Mouse (Mus musculus): Measurements from ENCODE around the gene Tmem216. TPM values are rescaled to one million over a fixed set of nuclear protein-coding genes. Genes with fewer than 3 reads are reported as not detected.
"Not testable (repeated sequence)": the region's sequence is repeated elsewhere in the genome, so short reads cannot be mapped to it uniquely, and the experiment has no call there.

The Tmem216 gene
- polyA plus RNA-seq, 1 experiment from 2014 or later, result 58.2 TPM

- H3K9ac ChIP-seq (replicated peaks; ENCODE audit: low read depth, low read length), result peak within 1 kb of the TSS; percentile 55
- peaks cover 18% of the 10 kb centered on the region for H3K4me1 ChIP-seq (ENCODE audit: control insufficient read depth, insufficient read depth, low read length)
- peak within 1 kb of the TSS; percentile 66 for H3K4me3 ChIP-seq (ENCODE audit: low read depth, low read length)
- peaks cover 9% of the 10 kb centered on the region; the same call in 1 of the 2 replicates for H3K36me3 ChIP-seq (ENCODE audit: control insufficient read depth, insufficient read depth, low read length)
- H3K27me3 ChIP-seq (ENCODE audit: control insufficient read depth, insufficient read depth, low read length), result no peaks in the 10 kb centered on the region
- H3K9me3 ChIP-seq (ENCODE audit: control insufficient read depth, low read length), result no peaks in the 10 kb centered on the region
- H3K4me2 ChIP-seq (ENCODE audit: low read depth, low read length), result peak within 1 kb of the TSS; percentile 56
- ATAC-seq (ENCODE audit: low read depth), result peak; percentile 97
- H3K27ac ChIP-seq (ENCODE audit: low read depth, low read length), result peak within 1 kb of the TSS; percentile 82
- under 1% methylated on average over 44 of the region's 44 CpGs for WGBS
These were observed 20.9 kb upstream of the Tmem216 start, which contains the start of the genes Cyb561a3 and Tmem138 for GRCm38 (mm10) chr19:10576690-10577561. Gene Cyb561a3, plus strand, starts transcription at chr19:10577172. Gene Tmem138, minus strand, starts transcription at chr19:10577362.

GRCm38 (mm10) chr19:10569627-10570026 is 13.6 kb upstream of the Tmem216 start:
- no peak overlapping the region for H3K4me3 ChIP-seq (ENCODE audit: low read depth, low read length)
- no peak overlapping the region for H3K9ac ChIP-seq (replicated peaks; ENCODE audit: low read depth, low read length)
- H3K27ac ChIP-seq (ENCODE audit: low read depth, low read length), result no peak overlapping the region
- H3K36me3 ChIP-seq (ENCODE audit: control insufficient read depth, insufficient read depth, low read length), result peaks cover 17% of the 10 kb centered on the region
- H3K27me3 ChIP-seq (ENCODE audit: control insufficient read depth, insufficient read depth, low read length), result no peaks in the 10 kb centered on the region
- WGBS, result 93% methylated on average over 6 of the region's 6 CpGs
- ATAC-seq (ENCODE audit: low read depth), result no peak
- no peak overlapping the region for H3K4me2 ChIP-seq (ENCODE audit: low read depth, low read length)
- no peaks in the 10 kb centered on the region for H3K4me1 ChIP-seq (ENCODE audit: control insufficient read depth, insufficient read depth, low read length)
- H3K9me3 ChIP-seq (ENCODE audit: control insufficient read depth, low read length), result no peaks in the 10 kb centered on the region

- Histone ChIP-seq H3K9ac (replicated peaks; ENCODE audit: low read depth, low read length) (no peak overlapping the region), H3K36me3 (ENCODE audit: control insufficient read depth, insufficient read depth, low read length) (0 out of 2 replicates have a peak, but pooled peaks cover 5% of the 10 kb centered on the region), H3K4me2 (ENCODE audit: low read depth, low read length) (no peak overlapping the region), H3K4me3 (ENCODE audit: low read depth, low read length) (no peak overlapping the region), H3K27ac (ENCODE audit: low read depth, low read length) (no peak overlapping the region), H3K9me3 (ENCODE audit: control insufficient read depth, low read length) (no peaks in the 10 kb centered on the region), H3K27me3 (ENCODE audit: control insufficient read depth, insufficient read depth, low read length) (no peaks in the 10 kb centered on the region), H3K4me1 (ENCODE audit: control insufficient read depth, insufficient read depth, low read length) (no peaks in the 10 kb centered on the region)
- ATAC-seq (ENCODE audit: low read depth), result no peak
- 88% methylated on average over 4 of the region's 4 CpGs for WGBS
These were observed 9.2 kb upstream of the Tmem216 start for GRCm38 (mm10) chr19:10565217-10565616.

GRCm38 (mm10) chr19:10564278-10564677 is 8.2 kb upstream of the Tmem216 start:
- H3K4me3 ChIP-seq (ENCODE audit: low read depth, low read length), result no peak overlapping the region
- H3K9ac ChIP-seq (replicated peaks; ENCODE audit: low read depth, low read length), result no peak overlapping the region
- H3K4me1 ChIP-seq (ENCODE audit: control insufficient read depth, insufficient read depth, low read length), result no peaks in the 10 kb centered on the region
- no peaks in the 10 kb centered on the region for H3K9me3 ChIP-seq (ENCODE audit: control insufficient read depth, low read length)
- no peaks in the 10 kb centered on the region for H3K36me3 ChIP-seq (ENCODE audit: control insufficient read depth, insufficient read depth, low read length)
- H3K27me3 ChIP-seq (ENCODE audit: control insufficient read depth, insufficient read depth, low read length), result no peaks in the 10 kb centered on the region
- ATAC-seq (ENCODE audit: low read depth), result no peak
- H3K27ac ChIP-seq (ENCODE audit: low read depth, low read length), result no peak overlapping the region
- 80% methylated on average over 6 of the region's 6 CpGs for WGBS
- H3K4me2 ChIP-seq (ENCODE audit: low read depth, low read length), result no peak overlapping the region

- ATAC-seq (ENCODE audit: low read depth), result no peak
- no peaks in the 10 kb centered on the region for H3K36me3 ChIP-seq (ENCODE audit: control insufficient read depth, insufficient read depth, low read length)
- no peak overlapping the region for H3K9ac ChIP-seq (replicated peaks; ENCODE audit: low read depth, low read length)
- H3K4me3 ChIP-seq (ENCODE audit: low read depth, low read length), result no peak overlapping the region
- H3K9me3 ChIP-seq (ENCODE audit: control insufficient read depth, low read length), result no peaks in the 10 kb centered on the region
- no peak overlapping the region for H3K27ac ChIP-seq (ENCODE audit: low read depth, low read length)
- WGBS, result 68% methylated on average over 5 of the region's 5 CpGs
- no peaks in the 10 kb centered on the region for H3K27me3 ChIP-seq (ENCODE audit: control insufficient read depth, insufficient read depth, low read length)
- H3K4me2 ChIP-seq (ENCODE audit: low read depth, low read length), result no peak overlapping the region
- H3K4me1 ChIP-seq (ENCODE audit: control insufficient read depth, insufficient read depth, low read length), result no peaks in the 10 kb centered on the region
These were observed 6.3 kb upstream of the Tmem216 start for GRCm38 (mm10) chr19:10562351-10562750.

- H3K4me2 ChIP-seq (ENCODE audit: low read depth, low read length), result no peak overlapping the region
- H3K9ac ChIP-seq (replicated peaks; ENCODE audit: low read depth, low read length), result no peak overlapping the region
- 74% methylated on average over 6 of the region's 6 CpGs for WGBS
- H3K36me3 ChIP-seq (ENCODE audit: control insufficient read depth, insufficient read depth, low read length), result no peaks in the 10 kb centered on the region
- no peaks in the 10 kb centered on the region for H3K27me3 ChIP-seq (ENCODE audit: control insufficient read depth, insufficient read depth, low read length)
- H3K27ac ChIP-seq (ENCODE audit: low read depth, low read length), result no peak overlapping the region
- ATAC-seq (ENCODE audit: low read depth), result no peak
- no peaks in the 10 kb centered on the region for H3K4me1 ChIP-seq (ENCODE audit: control insufficient read depth, insufficient read depth, low read length)
- H3K9me3 ChIP-seq (ENCODE audit: control insufficient read depth, low read length), result no peaks in the 10 kb centered on the region
- no peak overlapping the region for H3K4me3 ChIP-seq (ENCODE audit: low read depth, low read length)
These were observed 5.7 kb upstream of the Tmem216 start for GRCm38 (mm10) chr19:10561558-10562314.

- no peaks in the 10 kb centered on the region; the same call in 1 of the 2 replicates for H3K4me1 ChIP-seq (ENCODE audit: control insufficient read depth, insufficient read depth, low read length)
- no peak overlapping the region for H3K9ac ChIP-seq (replicated peaks; ENCODE audit: low read depth, low read length)
- H3K4me2 ChIP-seq (ENCODE audit: low read depth, low read length), result no peak overlapping the region
- no peaks in the 10 kb centered on the region for H3K9me3 ChIP-seq (ENCODE audit: control insufficient read depth, low read length)
- no peaks in the 10 kb centered on the region for H3K36me3 ChIP-seq (ENCODE audit: control insufficient read depth, insufficient read depth, low read length)
- H3K27me3 ChIP-seq (ENCODE audit: control insufficient read depth, insufficient read depth, low read length), result no peaks in the 10 kb centered on the region
- no peak for ATAC-seq (ENCODE audit: low read depth)
- no peak overlapping the region for H3K4me3 ChIP-seq (ENCODE audit: low read depth, low read length)
- H3K27ac ChIP-seq (ENCODE audit: low read depth, low read length), result no peak overlapping the region
- 33% methylated on average over 5 of the region's 5 CpGs for WGBS
These were observed 4.1 kb upstream of the Tmem216 start for GRCm38 (mm10) chr19:10560108-10560507.

- not testable (repeated sequence) for ATAC-seq (ENCODE audit: low read depth); H3K4me1 ChIP-seq (ENCODE audit: control insufficient read depth, insufficient read depth, low read length); H3K4me2 ChIP-seq (ENCODE audit: low read depth, low read length); H3K27ac ChIP-seq (ENCODE audit: low read depth, low read length); H3K4me3 ChIP-seq (ENCODE audit: low read depth, low read length); H3K9me3 ChIP-seq (ENCODE audit: control insufficient read depth, low read length); H3K36me3 ChIP-seq (ENCODE audit: control insufficient read depth, insufficient read depth, low read length); H3K9ac ChIP-seq (replicated peaks; ENCODE audit: low read depth, low read length); H3K27me3 ChIP-seq (ENCODE audit: control insufficient read depth, insufficient read depth, low read length)
- 76% methylated on average over 4 of the region's 4 CpGs for WGBS
These were observed 1.9 kb upstream of the Tmem216 start for GRCm38 (mm10) chr19:10557837-10558375.
